Mouse (Mus musculus): Measurements from ENCODE around the gene Saysd1.
A peak's percentile ranks its signal among the peaks of the same experiment; 100 is the strongest.

Saysd1 gene

GRCm38 (mm10) chr14:20162686-20163085, 24.4 kb upstream of the Saysd1 start:
- no peak for DNase-seq

- DNase-seq = peak; percentile 26 to 58
Measured at GRCm38 (mm10) chr14:20158727-20159681, 20.7 kb upstream of the Saysd1 start.

- DNase-seq = no peak
Measured at GRCm38 (mm10) chr14:20157595-20157994, 19.3 kb upstream of the Saysd1 start.

- no peak for DNase-seq
Measured at GRCm38 (mm10) chr14:20155718-20156117, 17.4 kb upstream of the Saysd1 start.

- DNase-seq = no peak
Measured at GRCm38 (mm10) chr14:20154937-20155336, 16.6 kb upstream of the Saysd1 start.

- no peak for DNase-seq
Measured at GRCm38 (mm10) chr14:20154245-20154644, 15.9 kb upstream of the Saysd1 start.

- no peak for DNase-seq
Measured at GRCm38 (mm10) chr14:20149127-20150080, 11.1 kb upstream of the Saysd1 start.

GRCm38 (mm10) chr14:20148514-20148913, 10.2 kb upstream of the Saysd1 start:
- no peak for DNase-seq

- DNase-seq = no peak
Measured at GRCm38 (mm10) chr14:20147854-20148253, 9.5 kb upstream of the Saysd1 start.

- DNase-seq = peak in 1 of 2 experiments; percentile 17
Measured at GRCm38 (mm10) chr14:20144093-20144492, 5.8 kb upstream of the Saysd1 start.

- DNase-seq = no peak
Measured at GRCm38 (mm10) chr14:20134965-20135671, 3.2 kb downstream of the Saysd1 start.

GRCm38 (mm10) chr14:20128162-20128561, 10.2 kb downstream of the Saysd1 start:
- no peak for DNase-seq

GRCm38 (mm10) chr14:20127406-20128087, 10.8 kb downstream of the Saysd1 start:
- no peak for DNase-seq

GRCm38 (mm10) chr14:20120868-20121267, 17.5 kb downstream of the Saysd1 start:
- peak in 1 of 2 experiments; percentile 30 for DNase-seq

- no peak for DNase-seq
Measured at GRCm38 (mm10) chr14:20120012-20120411, 18.3 kb downstream of the Saysd1 start.

- peak; percentile 44 to 72 for DNase-seq
Measured at GRCm38 (mm10) chr14:20116149-20116605, 22.2 kb downstream of the Saysd1 start.

GRCm38 (mm10) chr14:20114951-20115350, 23.4 kb downstream of the Saysd1 start:
- DNase-seq = no peak

- DNase-seq = peak; percentile 85 to 89
Measured at GRCm38 (mm10) chr14:20113964-20114363, 24.4 kb downstream of the Saysd1 start.

- DNase-seq = no peak
Measured at GRCm38 (mm10) chr14:20113189-20113961, 25.0 kb downstream of the Saysd1 start.

GRCm38 (mm10) chr14:20112218-20112617, 26.1 kb downstream of the Saysd1 start:
- DNase-seq = no peak

GRCm38 (mm10) chr14:20110945-20111344, 27.4 kb downstream of the Saysd1 start:
- DNase-seq = no peak

All from lung, postnatal 4 days (tissue).